Mouse (Mus musculus) hindbrain, embryonic 10.5 days (tissue): ENCODE measurements at regions not wholly inside any gene's neighbourhood (a gene's known extent, or its start where the extent isn't known, plus 50 kb on each side); places are given as distances from the start of the nearest gene placed in this dataset.

Experiments used
- DNase-seq: peaks from one replicate; pipeline ENCODE4 v3.0.0-alpha.2; 2017; ENCODE audit warnings: low spot score
- H3K27ac ChIP-seq: fragments of 300-500 bp; sonication (generic); 2 replicates; pipeline ENCODE4 v1.5.1; 2016; ENCODE audit warnings: mild to moderate bottlenecking, moderate library complexity
- H3K27me3 ChIP-seq: fragments of 300-500 bp; sonication (generic); 2 replicates; pipeline ENCODE4 v1.6.1; 2016; ENCODE audit warnings: mild to moderate bottlenecking; ENCODE audit not compliant: poor library complexity, insufficient read depth, severe bottlenecking
- H3K36me3 ChIP-seq: fragments of 300-500 bp; sonication (generic); 2 replicates; pipeline ENCODE4 v1.6.1; 2016; ENCODE audit warnings: mild to moderate bottlenecking, moderate library complexity
- H3K4me1 ChIP-seq: fragments of 300-500 bp; sonication (generic); replicated peaks from 2 replicates; pipeline ENCODE4 v1.6.1; 2016; ENCODE audit warnings: mild to moderate bottlenecking
- H3K4me3 ChIP-seq: fragments of 300-500 bp; sonication (generic); 2 replicates; pipeline ENCODE4 v1.5.1; 2016; ENCODE audit warnings: mild to moderate bottlenecking, moderate library complexity
- H3K9me3 ChIP-seq: fragments of 300-500 bp; sonication (generic); 2 replicates; pipeline ENCODE4 v1.6.1; 2016; ENCODE audit warnings: mild to moderate bottlenecking, moderate library complexity
- WGBS: fragments of 180-500 bp; shearing (Covaris S2); methylation state at CpG from one replicate; pipeline ENCODE4 v1.1.7; 2016; 5-methylcytosine and 5-hydroxymethylcytosine counted together

GRCm38 (mm10) chr13:28692587-28692986, 260.9 kb downstream of the Sox4 start:
- Histone ChIP-seq H3K27me3 (no peaks in the 10 kb centered on the region), H3K27ac (peak overlapping the region; percentile 29), H3K9me3 (no peaks in the 10 kb centered on the region), H3K4me3 (no peak overlapping the region), H3K4me1 (peaks cover 36% of the 10 kb centered on the region), H3K36me3 (no peaks in the 10 kb centered on the region)
- WGBS, result 75% methylated on average over 5 of the region's 5 CpGs
- DNase-seq, result no peak

GRCm38 (mm10) chr13:28690511-28691160, 262.9 kb downstream of the Sox4 start:
- WGBS, result 78% methylated on average over 5 of the region's 5 CpGs
- no peaks in the 10 kb centered on the region for H3K9me3 ChIP-seq
- no peaks in the 10 kb centered on the region for H3K36me3 ChIP-seq
- H3K27me3 ChIP-seq, result no peaks in the 10 kb centered on the region
- DNase-seq, result peak; percentile 37
- H3K27ac ChIP-seq, result peak overlapping the region; percentile 59
- H3K4me3 ChIP-seq, result no peak overlapping the region
- peaks cover 27% of the 10 kb centered on the region for H3K4me1 ChIP-seq

- Histone ChIP-seq H3K27me3 (no peaks in the 10 kb centered on the region), H3K36me3 (no peaks in the 10 kb centered on the region), H3K4me1 (peaks cover 21% of the 10 kb centered on the region), H3K9me3 (no peaks in the 10 kb centered on the region), H3K4me3 (no peak overlapping the region), H3K27ac (no peak overlapping the region)
- WGBS, result 95% methylated on average over 1 of the region's 1 CpGs
- DNase-seq, result no peak
Observed at GRCm38 (mm10) chr13:28687838-28688237, 265.7 kb downstream of the Sox4 start.

GRCm38 (mm10) chr13:28684311-28684710, 269.2 kb downstream of the Sox4 start:
- Histone ChIP-seq H3K4me3 (no peak overlapping the region), H3K27ac (no peak overlapping the region), H3K4me1 (0 out of 2 replicates have a peak, but pooled peaks cover 4% of the 10 kb centered on the region), H3K36me3 (no peaks in the 10 kb centered on the region), H3K27me3 (no peaks in the 10 kb centered on the region), H3K9me3 (no peaks in the 10 kb centered on the region)
- DNase-seq, result no peak
- WGBS, result 94% methylated on average over 3 of the region's 3 CpGs

GRCm38 (mm10) chr13:28680266-28680665, 273.2 kb downstream of the Sox4 start:
- Histone ChIP-seq H3K4me1 (peaks cover 4% of the 10 kb centered on the region; the same call in 1 of the 2 replicates), H3K4me3 (no peak overlapping the region), H3K36me3 (no peaks in the 10 kb centered on the region), H3K27ac (no peak overlapping the region), H3K9me3 (no peaks in the 10 kb centered on the region), H3K27me3 (no peaks in the 10 kb centered on the region)
- no peak for DNase-seq
- WGBS, result 86% methylated on average over 1 of the region's 1 CpGs

GRCm38 (mm10) chr13:28673622-28674021, 279.9 kb downstream of the Sox4 start:
- DNase-seq, result no peak
- Histone ChIP-seq H3K36me3 (peaks cover 2% of the 10 kb centered on the region), H3K27ac (no peak overlapping the region), H3K4me3 (no peak overlapping the region), H3K9me3 (no peaks in the 10 kb centered on the region), H3K27me3 (no peaks in the 10 kb centered on the region), H3K4me1 (peaks cover 26% of the 10 kb centered on the region)
- 80% methylated on average over 3 of the region's 3 CpGs for WGBS

- H3K36me3 ChIP-seq, result peaks cover 13% of the 10 kb centered on the region
- no peak overlapping the region for H3K4me3 ChIP-seq
- no peak overlapping the region for H3K27ac ChIP-seq
- H3K27me3 ChIP-seq, result no peaks in the 10 kb centered on the region
- no peaks in the 10 kb centered on the region for H3K9me3 ChIP-seq
- DNase-seq, result no peak
- peaks cover 46% of the 10 kb centered on the region for H3K4me1 ChIP-seq
- WGBS, result 57% methylated on average over 11 of the region's 11 CpGs
Observed at GRCm38 (mm10) chr13:28671543-28671942, 282.0 kb downstream of the Sox4 start.

- H3K36me3 ChIP-seq, result peaks cover 13% of the 10 kb centered on the region
- H3K4me1 ChIP-seq, result peaks cover 57% of the 10 kb centered on the region
- H3K4me3 ChIP-seq, result no peak overlapping the region
- WGBS, result 92% methylated on average over 4 of the region's 4 CpGs
- no peaks in the 10 kb centered on the region for H3K9me3 ChIP-seq
- no peaks in the 10 kb centered on the region for H3K27me3 ChIP-seq
- no peak overlapping the region for H3K27ac ChIP-seq
- no peak for DNase-seq
Observed at GRCm38 (mm10) chr13:28669832-28670585, 283.5 kb downstream of the Sox4 start.

GRCm38 (mm10) chr13:28666832-28667231, 286.7 kb downstream of the Sox4 start:
- Histone ChIP-seq H3K4me1 (peaks cover 73% of the 10 kb centered on the region), H3K27ac (no peak overlapping the region), H3K9me3 (no peaks in the 10 kb centered on the region), H3K36me3 (peaks cover 13% of the 10 kb centered on the region), H3K27me3 (no peaks in the 10 kb centered on the region), H3K4me3 (no peak overlapping the region)
- peak; percentile 12 for DNase-seq
- 47% methylated on average over 3 of the region's 3 CpGs for WGBS

GRCm38 (mm10) chr13:28665150-28665549, 288.4 kb downstream of the Sox4 start:
- Histone ChIP-seq H3K27me3 (no peaks in the 10 kb centered on the region), H3K36me3 (peaks cover 13% of the 10 kb centered on the region), H3K4me3 (no peak overlapping the region), H3K27ac (peak overlapping the region; percentile 76), H3K4me1 (peaks cover 64% of the 10 kb centered on the region), H3K9me3 (no peaks in the 10 kb centered on the region)
- no peak for DNase-seq
- WGBS, result 69% methylated on average over 5 of the region's 5 CpGs

- H3K36me3 ChIP-seq, result peaks cover 13% of the 10 kb centered on the region
- peak overlapping the region; percentile 76; the same call in 1 of the 2 replicates for H3K27ac ChIP-seq
- peaks cover 64% of the 10 kb centered on the region for H3K4me1 ChIP-seq
- no peaks in the 10 kb centered on the region for H3K27me3 ChIP-seq
- no peaks in the 10 kb centered on the region for H3K9me3 ChIP-seq
- H3K4me3 ChIP-seq, result no peak overlapping the region
- WGBS, result 56% methylated on average over 4 of the region's 4 CpGs
- no peak for DNase-seq
Observed at GRCm38 (mm10) chr13:28664698-28665097, 288.8 kb downstream of the Sox4 start.

- Histone ChIP-seq H3K4me3 (no peak overlapping the region), H3K27ac (peak overlapping the region; percentile 76), H3K36me3 (peaks cover 13% of the 10 kb centered on the region), H3K27me3 (no peaks in the 10 kb centered on the region), H3K9me3 (no peaks in the 10 kb centered on the region), H3K4me1 (peaks cover 64% of the 10 kb centered on the region)
- DNase-seq, result peak; percentile 44
- 26% methylated on average over 7 of the region's 7 CpGs for WGBS
Observed at GRCm38 (mm10) chr13:28663950-28664681, 289.4 kb downstream of the Sox4 start.

GRCm38 (mm10) chr13:28663459-28663858, 290.1 kb downstream of the Sox4 start:
- H3K4me1 ChIP-seq, result peaks cover 65% of the 10 kb centered on the region
- H3K27ac ChIP-seq, result peak overlapping the region; percentile 45; the same call in 1 of the 2 replicates
- peaks cover 10% of the 10 kb centered on the region for H3K36me3 ChIP-seq
- H3K4me3 ChIP-seq, result no peak overlapping the region
- WGBS, result 14% methylated on average over 5 of the region's 5 CpGs
- no peaks in the 10 kb centered on the region for H3K27me3 ChIP-seq
- no peaks in the 10 kb centered on the region for H3K9me3 ChIP-seq
- peak; percentile 9 for DNase-seq
